Comparison of ENCODE assay signal across 10 mouse cellular contexts in genomic region chr13:45849145-45850023, GRCm38 (mm10).
DNase-seq lines count a peak whose midpoint lies in the region; ATAC-seq and TF ChIP-seq lines count a peak whose summit lies in the region.
"Had no signal": no experiment of that assay in that cellular context is flagged by ENCODE, and none has a peak within 500 bp of the region (broad histone marks: within the 10 kb centered on the region; RNA-seq: fewer than 3 reads in every experiment).

No protein-coding gene starts in this region.

- H3K36me3 ChIP-seq in forebrain, embryonic 11.5 days (ENCODE audit: control insufficient read depth, insufficient read depth, low read length), result no peaks in the 10 kb centered on the region
- H3K36me3 ChIP-seq in forebrain, embryonic 14.5 days (ENCODE audit: control insufficient read depth, insufficient read depth, low read length), result no peaks in the 10 kb centered on the region
- no peaks in the 10 kb centered on the region for H3K36me3 ChIP-seq in C2C12 (ENCODE audit: control insufficient read depth, insufficient read depth)
- no peaks in the 10 kb centered on the region for H3K36me3 ChIP-seq in erythroblast, embryonic 14.5 days (ENCODE audit: control insufficient read depth)

- no peak for TF ChIP-seq CTCF in C2C12 (IDR thresholded peaks at IDR 0.05; ENCODE audit: control insufficient read depth, insufficient read depth, insufficient read length)

- peaks cover 2% of the 10 kb centered on the region for H3K79me2 ChIP-seq in C2C12 (ENCODE audit: control insufficient read depth, insufficient read depth)

- DNase-seq in forebrain, embryonic 11.5 days (ENCODE audit: low spot score), result peak; percentile 55
- no peak for DNase-seq in forebrain, embryonic 14.5 days (ENCODE audit: low spot score)
- DNase-seq in B cell, adult 2 months, result no peak
- DNase-seq in gastrocnemius, adult 8-10 months (ENCODE audit: low spot score in 2 of 2), result no peak
- no peak for DNase-seq in urinary bladder, postnatal 25 days (ENCODE audit: low spot score)
- DNase-seq: thymus, postnatal 4 days had no signal

- no peaks in the 10 kb centered on the region for H3K9me3 ChIP-seq in forebrain, embryonic 11.5 days (ENCODE audit: control insufficient read depth, low read length)
- no peaks in the 10 kb centered on the region for H3K9me3 ChIP-seq in forebrain, embryonic 14.5 days (replicated peaks; ENCODE audit: control insufficient read depth, low read length)
- no peaks in the 10 kb centered on the region for H3K9me3 ChIP-seq in erythroblast, embryonic 14.5 days (ENCODE audit: control insufficient read depth, low read length)

- no peak overlapping the region for H3ac ChIP-seq in C2C12 (ENCODE audit: control insufficient read depth, insufficient read length, low read depth)

- H3K4me1 ChIP-seq in forebrain, embryonic 11.5 days (replicated peaks; ENCODE audit: control insufficient read depth, insufficient read depth, low read length), result no peaks in the 10 kb centered on the region
- H3K4me1 ChIP-seq in forebrain, embryonic 14.5 days (ENCODE audit: control insufficient read depth, insufficient read depth, low read length), result no peaks in the 10 kb centered on the region
- H3K4me1 ChIP-seq in erythroblast, embryonic 14.5 days (ENCODE audit: control insufficient read depth), result peaks cover 60% of the 10 kb centered on the region

- H3K9ac ChIP-seq in forebrain, embryonic 11.5 days (ENCODE audit: low read length), result no peak overlapping the region
- no peak overlapping the region for H3K9ac ChIP-seq in forebrain, embryonic 14.5 days (ENCODE audit: low read length)
- H3K9ac ChIP-seq: hindbrain, embryonic 14.5 days had no signal

- no peak overlapping the region for H3K4me3 ChIP-seq in forebrain, embryonic 11.5 days (ENCODE audit: low read depth, low read length)
- no peak overlapping the region for H3K4me3 ChIP-seq in forebrain, embryonic 14.5 days (ENCODE audit: low read depth, low read length)
- H3K4me3 ChIP-seq in C2C12 (ENCODE audit: insufficient read depth, poor library complexity, severe bottlenecking), result no peak overlapping the region
- peak overlapping the region; percentile 42 for H3K4me3 ChIP-seq in erythroblast, embryonic 14.5 days (replicated peaks)

- ATAC-seq in forebrain, embryonic 11.5 days (replicated peaks; ENCODE audit: low FRiP score), result no peak
- no peak for ATAC-seq in forebrain, embryonic 14.5 days
- 0 out of 2 replicates have a peak, but pooled peaks have one; percentile 30 for ATAC-seq in megakaryocyte, adult 5-6 weeks (ENCODE audit: poor library complexity, severe bottlenecking)

- no peaks in the 10 kb centered on the region for H3K79me3 ChIP-seq in C2C12 (ENCODE audit: low read depth)

- H3K27me3 ChIP-seq in forebrain, embryonic 11.5 days (ENCODE audit: control insufficient read depth, insufficient read depth, low read length), result no peaks in the 10 kb centered on the region
- no peaks in the 10 kb centered on the region for H3K27me3 ChIP-seq in forebrain, embryonic 14.5 days (replicated peaks; ENCODE audit: control insufficient read depth, insufficient read depth, low read length)
- no peaks in the 10 kb centered on the region for H3K27me3 ChIP-seq in C2C12 (ENCODE audit: control insufficient read depth, insufficient read depth, insufficient read length)
- H3K27me3 ChIP-seq in erythroblast, embryonic 14.5 days (ENCODE audit: control insufficient read depth), result no peaks in the 10 kb centered on the region

- 96% methylated on average over 7 of the region's 7 CpGs for WGBS in forebrain, embryonic 11.5 days
- 96% methylated on average over 7 of the region's 7 CpGs for WGBS in forebrain, embryonic 14.5 days

- no peak overlapping the region for H3K27ac ChIP-seq in forebrain, embryonic 11.5 days (ENCODE audit: low read depth, low read length)
- no peak overlapping the region for H3K27ac ChIP-seq in forebrain, embryonic 14.5 days (ENCODE audit: low read depth, low read length)
- H3K27ac ChIP-seq: hindbrain, embryonic 14.5 days had no signal

- H3K4me2 ChIP-seq in forebrain, embryonic 11.5 days (ENCODE audit: low read depth, low read length, severe bottlenecking), result no peak overlapping the region
- H3K4me2 ChIP-seq in forebrain, embryonic 14.5 days (ENCODE audit: low read length), result no peak overlapping the region
- H3K4me2 ChIP-seq: hindbrain, embryonic 14.5 days had no signal

TF ChIP-seq in C2C12, 6 proteins besides CTCF, POLR2A, EP300 and RAD21:
- TF ChIP-seq MYOG (IDR thresholded peaks at IDR 0.05; ENCODE audit: control insufficient read depth, extremely low read depth, insufficient read length) (no peak), USF1 (IDR thresholded peaks at IDR 0.05; ENCODE audit: low read depth) (no peak), MYOD1 (IDR thresholded peaks at IDR 0.05; ENCODE audit: control insufficient read depth, insufficient read length, low read depth) (peak; percentile 15), FOSL1 (IDR thresholded peaks at IDR 0.05; ENCODE audit: insufficient read depth, low read length, poor library complexity, severe bottlenecking) (no peak)
